Mouse (Mus musculus) embryonic facial prominence, embryonic 12.5 days (tissue): Measurements from ENCODE around the gene Ufc1. TPM values are rescaled to one million over a fixed set of nuclear protein-coding genes. Genes with fewer than 3 reads are reported as not detected.
"Not testable (repeated sequence)": the region's sequence is repeated elsewhere in the genome, so short reads cannot be mapped to it uniquely, and the experiment has no call there.

Source experiments
- ATAC-seq: fragments of 200-750 bp; cut with Nextera tagmentation; 2 replicates; pipeline ENCODE4 v1.8.0; 2017; ENCODE audit not compliant: insufficient number of reproducible peaks, insufficient read depth, low FRiP score, low TSS enrichment
- H3K27ac ChIP-seq: fragments of 300-500 bp; sonication (generic); 2 replicates; pipeline ENCODE4 v1.5.1; 2016; ENCODE audit warnings: mild to moderate bottlenecking
- H3K27me3 ChIP-seq: fragments of 300-500 bp; sonication (generic); 2 replicates; pipeline ENCODE4 v1.6.1; 2016; ENCODE audit warnings: mild to moderate bottlenecking, moderate library complexity
- H3K36me3 ChIP-seq: fragments of 300-500 bp; sonication (generic); 2 replicates; pipeline ENCODE4 v1.6.1; 2016; ENCODE audit warnings: mild to moderate bottlenecking
- H3K4me1 ChIP-seq: fragments of 300-500 bp; sonication (generic); 2 replicates; pipeline ENCODE4 v1.6.1; 2016
- H3K4me2 ChIP-seq: fragments of 300-500 bp; sonication (generic); replicated peaks from 2 replicates; pipeline ENCODE4 v1.6.1; 2016; ENCODE audit warnings: mild to moderate bottlenecking, moderate library complexity
- H3K4me3 ChIP-seq: fragments of 300-500 bp; sonication (generic); 2 replicates; pipeline ENCODE4 v1.5.1; 2016; ENCODE audit warnings: mild to moderate bottlenecking
- H3K9ac ChIP-seq: fragments of 300-500 bp; sonication (generic); 2 replicates; pipeline ENCODE4 v1.6.1; 2016; ENCODE audit warnings: mild to moderate bottlenecking, moderate library complexity
- H3K9me3 ChIP-seq: fragments of 300-500 bp; sonication (generic); 2 replicates; pipeline ENCODE4 v1.6.1; 2016; ENCODE audit warnings: mild to moderate bottlenecking, moderate library complexity
- WGBS: fragments of 180-500 bp; shearing (Covaris S2); methylation state at CpG from one replicate; pipeline ENCODE4 v1.1.7; 2016; 5-methylcytosine and 5-hydroxymethylcytosine counted together
- polyA plus RNA-seq: library from polyadenylated mRNA; unstranded; fragments of >200 nt; fragmentation: Nextera tagmentation; extraction: Ambion mirVana; gene quantifications from 2 replicates; pipeline ENCODE4 v1.2.1, GENCODE M21; 2016

Gene Ufc1
- polyA plus RNA-seq, 1 experiment from 2014 or later = 105 TPM

- ATAC-seq = peak; percentile 54
- peaks cover 59% of the 10 kb centered on the region for H3K4me1 ChIP-seq
- peak overlapping the region; percentile 80 for H3K4me2 ChIP-seq
- 3% methylated on average over 13 of the region's 13 CpGs for WGBS
- no peaks in the 10 kb centered on the region for H3K9me3 ChIP-seq
- H3K36me3 ChIP-seq = peaks cover 22% of the 10 kb centered on the region
- peak overlapping the region; percentile 42 for H3K4me3 ChIP-seq
- H3K27ac ChIP-seq = peak overlapping the region; percentile 95
- H3K27me3 ChIP-seq = no peaks in the 10 kb centered on the region
- peak overlapping the region; percentile 55 for H3K9ac ChIP-seq
Observed at GRCm38 (mm10) chr1:171251594-171252324, 43.1 kb downstream of the Ufc1 start.

GRCm38 (mm10) chr1:171250680-171251593 is 43.9 kb downstream of the Ufc1 start, which contains the start of gene Ndufs2:
Gene Ndufs2 (minus strand): TSS chr1:171251388.
- Histone ChIP-seq H3K27me3 (no peaks in the 10 kb centered on the region), H3K9me3 (no peaks in the 10 kb centered on the region), H3K27ac (peak within 1 kb of the TSS; percentile 95), H3K36me3 (peaks cover 16% of the 10 kb centered on the region), H3K4me2 (peak within 1 kb of the TSS; percentile 80), H3K4me3 (peak within 1 kb of the TSS; percentile 42), H3K4me1 (peaks cover 63% of the 10 kb centered on the region), H3K9ac (peak within 1 kb of the TSS; percentile 55)
- WGBS = 8% methylated on average over 26 of the region's 26 CpGs
- 0 out of 2 replicates have a peak, but pooled peaks have one; percentile 10 for ATAC-seq

GRCm38 (mm10) chr1:171249913-171250600 is 44.8 kb downstream of the Ufc1 start, which contains the start of gene Adamts4:
Gene Adamts4 (plus strand): TSS chr1:171250421.
- ATAC-seq = no peak
- H3K4me3 ChIP-seq = peak within 1 kb of the TSS; percentile 42
- peaks cover 17% of the 10 kb centered on the region for H3K36me3 ChIP-seq
- peaks cover 71% of the 10 kb centered on the region for H3K4me1 ChIP-seq
- peak within 1 kb of the TSS; percentile 95 for H3K27ac ChIP-seq
- H3K9me3 ChIP-seq = no peaks in the 10 kb centered on the region
- WGBS = 19% methylated on average over 5 of the region's 5 CpGs
- peak within 1 kb of the TSS; percentile 55 for H3K9ac ChIP-seq
- H3K4me2 ChIP-seq = peak within 1 kb of the TSS; percentile 80
- no peaks in the 10 kb centered on the region for H3K27me3 ChIP-seq

GRCm38 (mm10) chr1:171248386-171249226 is 46.2 kb downstream of the Ufc1 start:
- Histone ChIP-seq H3K4me2 (no peak overlapping the region), H3K9ac (no peak overlapping the region), H3K27me3 (no peaks in the 10 kb centered on the region), H3K4me3 (no peak overlapping the region), H3K9me3 (no peaks in the 10 kb centered on the region), H3K4me1 (peaks cover 70% of the 10 kb centered on the region), H3K36me3 (peaks cover 10% of the 10 kb centered on the region), H3K27ac (peak overlapping the region; percentile 94)
- no peak for ATAC-seq
- WGBS = 35% methylated on average over 3 of the region's 3 CpGs

GRCm38 (mm10) chr1:171247916-171248315 is 46.9 kb downstream of the Ufc1 start:
- 20% methylated on average over 4 of the region's 4 CpGs for WGBS
- Histone ChIP-seq H3K36me3 (peaks cover 17% of the 10 kb centered on the region), H3K9ac (peak overlapping the region; percentile 49; the same call in 1 of the 2 replicates), H3K4me1 (peaks cover 65% of the 10 kb centered on the region), H3K4me2 (peak overlapping the region; percentile 62), H3K9me3 (no peaks in the 10 kb centered on the region), H3K27me3 (no peaks in the 10 kb centered on the region), H3K27ac (peak overlapping the region; percentile 94), H3K4me3 (no peak overlapping the region)
- no peak for ATAC-seq

- WGBS = 11% methylated on average over 13 of the region's 13 CpGs
- peak overlapping the region; percentile 49; the same call in 1 of the 2 replicates for H3K9ac ChIP-seq
Observed at GRCm38 (mm10) chr1:171247453-171247841, 47.4 kb downstream of the Ufc1 start.

GRCm38 (mm10) chr1:171246709-171247452 is 47.9 kb downstream of the Ufc1 start:
- H3K4me1 ChIP-seq = peaks cover 56% of the 10 kb centered on the region
- H3K9me3 ChIP-seq = no peaks in the 10 kb centered on the region
- peak overlapping the region; percentile 72 for H3K9ac ChIP-seq
- peak overlapping the region; percentile 94 for H3K27ac ChIP-seq
- peaks cover 26% of the 10 kb centered on the region for H3K36me3 ChIP-seq
- peak; percentile 86 for ATAC-seq
- H3K4me3 ChIP-seq = peak overlapping the region; percentile 60
- H3K27me3 ChIP-seq = no peaks in the 10 kb centered on the region
- WGBS = under 1% methylated on average over 41 of the region's 41 CpGs
- H3K4me2 ChIP-seq = peak overlapping the region; percentile 70

More at GRCm38 (mm10) chr1:171247453-171247841, 47.4 kb downstream of the Ufc1 start:
- H3K27ac ChIP-seq = peak overlapping the region; percentile 94
- ATAC-seq = no peak
- no peaks in the 10 kb centered on the region for H3K27me3 ChIP-seq
- peak overlapping the region; percentile 62 for H3K4me2 ChIP-seq
- H3K4me1 ChIP-seq = peaks cover 60% of the 10 kb centered on the region
- peaks cover 20% of the 10 kb centered on the region for H3K36me3 ChIP-seq
- H3K9me3 ChIP-seq = no peaks in the 10 kb centered on the region
- H3K4me3 ChIP-seq = peak overlapping the region; percentile 60

GRCm38 (mm10) chr1:171245353-171245752 is 49.5 kb downstream of the Ufc1 start:
- Histone ChIP-seq H3K27ac (no peak overlapping the region), H3K27me3 (no peaks in the 10 kb centered on the region), H3K36me3 (peaks cover 41% of the 10 kb centered on the region), H3K4me2 (peak overlapping the region; percentile 70; the same call in 1 of the 2 replicates), H3K9me3 (no peaks in the 10 kb centered on the region), H3K9ac (no peak overlapping the region), H3K4me3 (no peak overlapping the region), H3K4me1 (peaks cover 42% of the 10 kb centered on the region)
- no peak for ATAC-seq
- WGBS = 81% methylated on average over 8 of the region's 8 CpGs

- H3K4me1 ChIP-seq = peaks cover 13% of the 10 kb centered on the region; the same call in 1 of the 2 replicates
- H3K36me3 ChIP-seq = peaks cover 73% of the 10 kb centered on the region
- not testable (repeated sequence) for H3K4me2 ChIP-seq, H3K27me3 ChIP-seq, ATAC-seq, H3K27ac ChIP-seq, H3K9ac ChIP-seq, H3K9me3 ChIP-seq, H3K4me3 ChIP-seq
- 83% methylated on average over 12 of the region's 12 CpGs for WGBS
Observed at GRCm38 (mm10) chr1:171241952-171242351, 52.9 kb downstream of the Ufc1 start.

- H3K4me3 ChIP-seq = no peak overlapping the region
- no peak overlapping the region for H3K27ac ChIP-seq
- H3K36me3 ChIP-seq = peaks cover 83% of the 10 kb centered on the region
- no peak overlapping the region for H3K4me2 ChIP-seq
- 86% methylated on average over 10 of the region's 10 CpGs for WGBS
- peaks cover 9% of the 10 kb centered on the region; the same call in 1 of the 2 replicates for H3K4me1 ChIP-seq
- H3K27me3 ChIP-seq = no peaks in the 10 kb centered on the region
- no peak overlapping the region for H3K9ac ChIP-seq
- ATAC-seq = no peak
- no peaks in the 10 kb centered on the region for H3K9me3 ChIP-seq
Observed at GRCm38 (mm10) chr1:171240911-171241310, 53.9 kb downstream of the Ufc1 start.
